Mouse (Mus musculus) retina, postnatal 1 day (tissue): ENCODE measurements around the gene Cbx2.

Experiments used
- DNase-seq: peaks from one replicate; pipeline ENCODE4 v3.0.0-alpha.2; 2012

Gene Cbx2

DNA sequence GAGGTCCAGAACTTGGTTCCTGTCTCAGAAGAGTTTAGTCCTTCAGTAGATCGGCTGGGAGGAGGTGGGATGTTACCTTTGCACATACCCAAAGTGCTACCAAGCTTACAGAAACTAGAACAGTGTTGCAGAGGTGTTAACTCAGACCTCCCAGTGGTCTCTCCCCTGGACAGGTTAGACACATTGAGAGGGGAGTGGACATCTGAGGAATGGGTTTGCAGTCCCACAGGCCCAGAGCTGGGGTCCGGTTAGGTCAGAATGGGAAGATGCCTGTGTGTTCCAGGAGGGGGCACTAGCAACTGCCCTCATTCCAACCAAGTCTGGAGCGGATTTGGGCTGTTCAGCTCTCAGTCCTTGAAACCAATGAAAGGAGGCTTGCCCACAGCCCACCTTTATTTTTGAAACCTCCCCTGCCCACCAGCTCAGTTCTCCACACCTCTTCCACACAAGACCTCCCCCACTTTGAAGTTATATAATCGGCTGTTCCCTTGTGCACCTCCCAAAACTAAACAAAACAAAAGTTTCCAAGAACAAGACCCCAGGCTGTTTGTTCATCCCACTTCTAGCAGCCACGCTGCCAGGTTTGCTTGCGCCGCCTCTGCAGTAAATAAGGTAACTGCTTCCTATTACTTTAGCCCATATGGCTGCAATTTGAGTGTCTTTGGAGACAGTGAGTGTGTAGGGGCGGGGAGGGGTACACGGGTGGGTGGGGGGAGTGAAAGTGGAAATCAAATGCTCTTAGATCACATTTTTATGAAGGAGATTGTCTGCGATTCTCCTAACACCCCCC lies 21.2 kb downstream of the Cbx2 start:
- DNase-seq: peak; percentile 67

DNA sequence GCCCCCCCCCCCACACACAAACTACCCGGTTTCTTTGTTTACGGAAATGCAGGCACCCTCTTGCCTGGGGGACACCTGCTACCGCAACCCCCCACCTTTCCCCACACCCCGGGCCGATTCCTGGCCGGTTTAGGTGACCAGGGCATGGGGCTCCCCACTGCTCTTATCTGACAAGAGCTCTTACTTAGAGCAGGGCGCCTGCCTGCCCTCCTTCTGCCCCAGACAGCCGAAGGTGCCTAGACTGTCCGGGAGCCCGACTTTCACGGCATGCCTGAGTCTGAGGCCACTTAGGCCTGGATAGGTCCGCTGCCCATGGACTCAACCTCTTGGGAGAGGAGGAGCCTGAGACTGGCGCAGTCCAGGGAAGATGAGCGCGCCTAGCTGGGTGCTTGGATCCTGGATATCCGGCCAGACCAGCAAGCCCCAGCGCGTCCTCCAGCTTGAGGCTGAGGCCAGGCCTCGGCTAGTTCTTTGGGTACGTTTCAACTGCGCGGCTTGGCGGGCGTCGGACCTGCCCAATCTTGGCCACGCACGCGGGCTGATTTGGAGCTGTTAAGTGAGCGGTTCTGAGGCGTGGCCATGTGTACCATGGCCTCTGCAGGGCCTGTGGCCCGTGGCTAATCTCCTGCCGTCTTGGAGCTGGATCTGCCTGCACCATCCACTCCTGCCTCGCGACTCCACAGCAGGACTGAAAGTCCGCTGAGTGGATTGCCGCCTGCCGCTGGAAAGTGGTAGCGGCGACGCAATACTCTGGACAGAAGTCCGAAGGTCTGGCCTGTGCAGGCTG lies 22.0 kb downstream of the Cbx2 start:
- peak; percentile 62 for DNase-seq

DNA sequence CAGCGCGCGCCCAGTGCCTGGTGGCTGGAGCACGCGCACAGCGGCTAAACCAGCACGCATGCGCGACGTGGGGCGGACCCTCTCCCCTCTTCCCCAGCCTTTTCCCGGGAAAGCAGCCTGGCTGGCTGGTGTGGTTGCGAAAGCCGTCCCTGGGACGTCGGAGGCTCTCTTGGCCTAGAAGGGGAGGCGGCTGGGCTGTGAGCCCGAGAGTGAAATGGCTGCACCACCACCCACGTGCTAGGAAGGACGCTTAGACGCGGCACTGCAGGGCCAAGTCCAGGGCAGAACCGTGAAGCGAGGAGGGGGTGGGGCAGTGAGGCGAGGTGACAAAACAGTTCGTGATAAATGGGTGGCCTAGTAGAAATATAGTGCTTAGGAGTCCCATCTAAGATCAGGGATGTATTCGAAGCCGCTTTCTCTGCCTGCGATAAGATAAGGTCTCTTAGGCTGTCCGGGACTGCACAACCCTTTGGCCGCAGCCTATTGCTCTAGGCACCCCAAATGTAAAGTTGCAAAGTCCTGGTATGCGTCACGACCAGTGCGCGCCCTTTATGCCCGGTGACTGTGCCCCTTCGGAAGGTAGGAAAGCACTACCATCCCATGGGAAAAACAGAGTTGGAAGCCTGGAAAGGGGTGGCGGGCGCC lies 24.0 kb downstream of the Cbx2 start:
- peak; percentile 80 for DNase-seq

DNA sequence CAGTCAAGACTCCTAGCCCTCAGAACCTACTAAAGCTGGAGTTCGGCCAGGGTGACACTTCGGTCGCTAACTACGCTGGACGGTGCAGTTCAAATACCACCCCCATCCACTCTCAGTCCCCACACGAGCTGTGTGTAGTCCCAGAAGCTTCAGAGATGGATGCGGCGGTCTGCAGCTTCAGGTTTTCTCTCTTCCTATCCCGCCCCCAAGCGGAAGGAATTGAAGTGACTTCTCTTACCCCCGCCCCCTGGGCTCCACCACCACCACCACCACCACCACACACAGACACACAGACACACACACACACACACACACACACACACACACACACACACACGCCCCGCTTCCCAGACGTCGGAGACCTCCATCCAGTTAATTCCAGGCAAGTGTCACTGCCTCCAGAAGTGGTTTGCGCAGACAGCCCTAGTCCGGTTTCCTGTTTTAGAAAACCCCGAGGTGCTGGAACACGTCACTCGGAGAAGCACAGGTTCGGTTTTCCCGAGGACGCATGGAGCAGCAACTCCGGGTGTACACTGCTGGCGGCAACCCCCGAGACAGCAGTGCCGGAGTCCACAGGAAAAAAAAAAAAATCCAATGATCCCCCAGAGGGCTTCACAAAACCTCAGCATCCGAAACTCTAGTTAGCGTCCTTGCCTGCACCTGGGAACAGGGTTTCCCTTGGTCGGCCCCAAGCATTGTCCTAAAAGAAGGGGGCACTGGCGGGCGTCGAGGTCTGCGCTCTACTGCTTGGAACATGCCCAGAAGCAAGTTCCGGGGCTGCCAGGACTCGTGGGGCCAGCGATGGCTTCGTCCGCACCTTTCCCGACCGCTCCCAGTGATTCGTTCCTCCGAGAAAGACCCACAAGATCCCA lies 24.7 kb downstream of the Cbx2 start:
- DNase-seq: peak; percentile 71

DNA sequence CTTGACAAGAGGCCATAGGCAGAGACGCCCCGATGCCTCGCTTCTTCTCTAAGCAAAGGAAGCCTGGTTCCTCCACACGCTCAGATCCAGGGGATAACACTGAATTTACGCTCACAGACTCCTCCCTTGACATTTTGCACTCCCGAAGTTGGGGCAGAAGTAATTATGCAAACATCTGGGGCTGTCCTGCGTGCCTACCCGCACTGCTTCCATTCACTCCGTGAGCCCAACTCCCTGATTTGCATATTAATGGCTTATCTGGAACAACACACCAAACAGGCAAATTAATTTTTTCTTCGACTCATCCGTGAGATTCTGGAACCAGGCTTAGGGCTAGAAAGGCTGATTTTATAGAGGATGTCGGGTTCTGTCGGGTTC lies 25.4 kb downstream of the Cbx2 start:
- DNase-seq: peak; percentile 56

DNA sequence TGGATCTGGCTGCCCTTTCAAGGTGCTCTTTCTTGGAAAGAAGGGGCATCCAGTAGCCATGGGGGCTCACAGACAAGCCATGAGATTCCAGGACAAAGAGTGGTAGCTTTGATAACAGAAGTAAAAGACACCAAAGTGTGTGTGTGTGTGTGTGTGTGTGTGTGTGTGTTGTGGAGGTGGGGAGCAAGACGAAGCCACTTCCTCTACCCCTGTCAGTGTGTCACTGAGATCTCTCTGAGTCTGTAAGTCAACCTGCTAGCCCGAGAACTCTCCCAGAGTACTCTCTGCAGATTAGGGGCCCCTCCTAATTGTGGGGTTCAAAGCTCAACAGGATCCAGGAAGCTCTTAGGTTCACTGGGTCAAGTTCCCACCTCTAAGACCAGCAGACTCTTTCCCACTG lies 27.6 kb downstream of the Cbx2 start:
- no peak for DNase-seq

DNA sequence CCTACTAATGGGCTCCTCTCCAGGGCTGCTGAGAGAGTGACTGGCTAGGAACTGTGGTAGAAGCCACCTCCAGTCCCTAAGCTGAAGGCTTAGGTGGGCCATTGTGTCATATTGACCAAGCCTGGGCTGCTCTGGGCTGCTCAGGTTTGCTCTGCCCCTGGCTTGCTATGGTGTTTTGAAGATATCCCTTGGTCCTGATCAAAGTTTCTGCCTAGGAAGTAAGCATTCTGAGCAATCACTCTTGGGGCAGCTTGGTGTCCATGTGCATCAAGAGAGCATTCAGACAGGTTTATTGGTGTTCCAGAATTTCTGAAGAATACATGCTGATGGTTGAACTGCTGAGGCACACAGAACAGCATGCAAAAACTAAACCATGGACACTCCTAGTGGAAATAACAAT lies 28.7 kb downstream of the Cbx2 start:
- DNase-seq: no peak

DNA sequence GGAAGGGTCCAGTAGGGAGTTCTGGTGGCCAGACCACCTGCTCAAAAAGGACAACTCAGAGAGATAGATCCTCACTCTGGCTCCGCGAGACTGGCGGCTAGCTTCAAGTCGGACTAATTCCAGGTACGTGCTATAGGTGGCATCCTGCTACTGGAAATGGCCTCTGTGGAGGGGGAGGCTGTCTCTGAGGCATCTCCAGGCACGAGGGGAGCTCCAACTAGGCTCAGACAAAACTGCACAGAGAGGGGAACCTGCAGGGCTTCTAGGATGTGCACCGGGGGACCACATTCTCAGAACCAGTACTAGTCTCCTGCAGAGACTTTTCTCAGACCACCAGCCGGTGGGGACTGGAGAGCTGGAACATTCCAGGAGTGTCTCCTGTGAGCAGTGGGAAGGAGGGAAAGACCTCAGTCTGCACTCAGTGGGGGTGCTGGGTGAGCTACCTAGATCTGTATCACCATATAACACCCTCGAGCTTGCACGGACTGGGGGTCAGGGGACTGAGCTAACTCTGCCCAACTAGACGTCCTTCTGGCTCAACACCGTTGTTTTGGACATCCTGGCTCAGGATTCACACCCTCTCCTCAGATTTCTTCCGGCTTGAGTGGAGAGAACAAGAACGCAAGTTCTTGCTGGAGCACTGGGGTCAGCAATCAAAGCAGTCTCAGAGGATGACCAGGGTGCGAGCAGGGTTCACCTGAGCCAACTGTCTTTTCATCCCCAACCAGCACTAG lies 29.3 kb downstream of the Cbx2 start:
- DNase-seq: peak; percentile 67

DNA sequence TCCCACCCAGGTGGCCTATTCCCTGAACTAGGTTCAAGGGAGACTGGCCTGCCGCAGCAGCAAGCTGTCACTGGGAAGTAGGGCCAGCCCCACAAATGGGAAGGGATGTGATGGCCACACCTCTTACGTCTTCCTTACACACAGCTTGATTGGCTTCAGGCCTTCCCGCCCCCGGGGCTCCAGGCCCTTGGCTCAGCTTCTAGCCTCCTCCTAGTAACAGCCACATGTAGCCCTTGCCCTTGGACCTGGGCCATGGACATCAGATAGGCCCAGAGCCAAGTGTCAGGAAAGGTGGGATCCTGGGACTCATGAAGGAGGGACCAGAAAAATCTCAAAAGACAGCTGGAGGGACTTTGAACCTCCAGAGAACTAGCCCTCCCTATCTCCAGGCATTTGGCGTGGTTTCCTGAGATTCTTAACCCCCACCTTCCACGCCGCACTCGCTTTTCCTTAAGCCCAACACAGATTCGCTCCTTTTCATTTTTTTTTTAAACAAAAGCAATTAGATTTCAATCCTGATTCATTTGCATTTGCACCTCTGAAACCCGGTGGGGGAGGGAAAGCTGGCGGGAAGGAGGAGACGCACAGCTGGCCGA lies 30.0 kb downstream of the Cbx2 start:
- peak; percentile 64 for DNase-seq

DNA sequence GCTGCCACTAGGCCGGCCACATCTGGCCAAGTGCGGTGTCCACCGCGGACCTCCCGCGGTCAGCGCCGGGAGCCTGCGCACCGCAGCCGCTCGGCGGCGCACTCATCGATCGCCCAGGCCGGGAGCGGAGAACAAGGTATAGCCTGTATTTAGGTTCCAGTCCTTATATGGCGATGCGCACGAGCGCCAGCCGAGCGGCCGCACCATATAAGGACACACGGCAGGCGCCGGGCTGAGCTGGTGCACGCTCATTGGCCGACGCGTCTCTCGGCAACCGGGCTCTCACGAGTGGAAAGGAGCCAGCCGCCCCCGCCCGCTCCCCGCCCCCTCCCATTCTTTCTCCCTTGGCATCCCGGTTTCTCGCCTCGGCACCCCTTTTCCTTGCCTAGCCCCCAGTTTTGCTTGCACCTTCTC lies 30.5 kb downstream of the Cbx2 start:
- peak; percentile 97 for DNase-seq

DNA sequence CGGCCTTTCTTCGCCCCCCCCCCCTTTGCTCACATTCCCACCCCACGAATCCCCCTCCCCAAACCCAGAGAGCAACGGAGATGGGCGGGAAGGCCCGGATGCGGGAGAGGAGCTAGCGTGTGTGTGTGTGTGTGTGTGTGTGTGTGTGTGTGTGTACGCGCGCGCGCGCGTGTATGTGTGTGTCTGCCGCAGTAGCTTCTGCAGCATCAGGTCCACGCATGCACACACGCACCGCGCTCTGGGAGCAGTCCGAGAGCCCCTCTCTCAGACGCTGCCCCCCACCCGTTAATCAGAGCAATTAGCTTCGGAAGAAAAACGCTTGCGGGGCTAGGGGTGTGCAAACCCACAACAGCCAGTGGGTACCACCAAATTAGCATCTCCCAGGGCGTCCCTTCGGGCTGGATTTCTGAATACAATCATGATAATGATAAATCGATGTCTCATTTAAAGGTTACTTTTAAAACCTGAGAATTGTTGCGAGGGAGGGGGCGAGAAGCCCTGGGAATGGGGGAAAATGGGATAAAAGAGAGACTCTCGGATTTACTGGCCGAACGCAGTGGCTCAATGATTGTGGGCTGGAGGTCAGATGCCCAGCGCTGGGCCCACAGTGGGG lies 31.1 kb downstream of the Cbx2 start:
- peak; percentile 81 for DNase-seq

DNA sequence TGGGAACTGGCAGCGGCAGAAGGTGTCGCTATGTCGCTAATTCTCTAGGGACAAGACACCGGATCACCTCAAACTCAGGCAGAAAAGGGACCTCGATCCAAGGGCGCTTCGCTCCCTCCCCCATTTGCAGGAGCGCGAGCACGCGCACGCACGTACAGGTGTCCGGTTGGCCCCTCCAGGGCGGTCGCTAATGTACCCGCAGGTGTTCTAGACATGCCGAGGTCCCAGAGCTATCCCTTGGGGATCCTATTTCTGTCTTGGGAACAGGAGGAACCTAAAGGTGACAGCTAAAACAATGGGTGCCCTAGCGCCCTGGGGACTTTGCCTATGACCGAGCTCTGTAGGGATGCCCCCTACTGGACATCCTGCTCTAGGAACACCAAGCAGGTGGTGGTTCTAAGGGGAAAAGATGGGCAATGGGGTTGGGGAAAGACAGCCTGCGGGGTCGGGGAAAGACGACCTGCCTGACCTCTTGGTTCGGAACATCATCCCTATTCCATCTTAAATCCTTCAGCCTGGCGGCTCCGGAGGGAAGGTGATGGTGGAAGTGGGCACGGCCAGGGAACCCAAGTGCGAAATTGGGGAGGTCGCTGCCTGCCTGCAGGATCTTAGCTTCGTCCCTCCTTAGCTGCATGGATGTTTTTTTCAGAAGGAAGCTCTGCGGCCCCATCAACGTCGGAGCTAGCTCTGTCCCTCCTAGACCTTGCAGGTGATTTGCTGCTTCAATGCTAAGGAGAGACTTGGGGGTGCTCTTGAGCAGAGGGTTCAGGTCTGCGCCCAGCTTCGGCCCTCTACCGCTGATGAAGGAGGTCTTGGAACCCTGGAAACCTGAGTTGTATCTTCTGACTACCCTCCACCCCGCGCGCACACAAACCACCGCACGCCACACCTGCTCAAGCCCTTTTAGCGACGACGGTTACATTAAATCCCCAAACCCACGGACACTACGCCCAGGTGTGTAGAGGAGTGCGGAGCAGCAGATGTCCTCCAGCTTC lies 31.9 kb downstream of the Cbx2 start:
- peak; percentile 76 for DNase-seq

DNA sequence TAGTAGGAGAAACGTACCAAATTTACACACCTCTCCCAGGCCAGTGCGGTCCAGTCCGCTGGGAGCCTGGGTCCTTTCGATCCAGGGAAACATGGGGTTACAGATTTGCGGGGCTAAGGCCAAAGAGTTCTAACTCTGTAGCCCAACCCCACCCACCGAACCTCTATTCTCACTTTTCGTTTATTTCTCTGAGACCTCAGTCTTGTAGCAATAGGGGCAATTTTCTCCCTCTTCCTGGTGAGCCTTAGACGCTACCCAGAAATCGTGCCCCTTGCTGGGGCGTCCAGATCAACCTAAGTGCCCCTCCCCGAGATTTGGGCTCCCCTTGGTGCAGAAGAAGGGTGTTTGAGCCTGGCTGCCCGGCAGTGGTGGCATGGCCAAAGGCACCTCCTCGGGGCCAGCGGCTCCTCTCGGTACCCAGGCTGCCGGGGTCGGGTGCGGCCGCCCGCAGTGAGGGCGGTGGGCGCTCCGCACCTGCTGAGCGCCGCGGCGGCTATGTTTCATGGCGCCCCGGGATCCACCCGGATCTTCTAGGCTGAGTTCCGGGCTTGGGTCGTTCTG lies 32.9 kb downstream of the Cbx2 start:
- DNase-seq: no peak

DNA sequence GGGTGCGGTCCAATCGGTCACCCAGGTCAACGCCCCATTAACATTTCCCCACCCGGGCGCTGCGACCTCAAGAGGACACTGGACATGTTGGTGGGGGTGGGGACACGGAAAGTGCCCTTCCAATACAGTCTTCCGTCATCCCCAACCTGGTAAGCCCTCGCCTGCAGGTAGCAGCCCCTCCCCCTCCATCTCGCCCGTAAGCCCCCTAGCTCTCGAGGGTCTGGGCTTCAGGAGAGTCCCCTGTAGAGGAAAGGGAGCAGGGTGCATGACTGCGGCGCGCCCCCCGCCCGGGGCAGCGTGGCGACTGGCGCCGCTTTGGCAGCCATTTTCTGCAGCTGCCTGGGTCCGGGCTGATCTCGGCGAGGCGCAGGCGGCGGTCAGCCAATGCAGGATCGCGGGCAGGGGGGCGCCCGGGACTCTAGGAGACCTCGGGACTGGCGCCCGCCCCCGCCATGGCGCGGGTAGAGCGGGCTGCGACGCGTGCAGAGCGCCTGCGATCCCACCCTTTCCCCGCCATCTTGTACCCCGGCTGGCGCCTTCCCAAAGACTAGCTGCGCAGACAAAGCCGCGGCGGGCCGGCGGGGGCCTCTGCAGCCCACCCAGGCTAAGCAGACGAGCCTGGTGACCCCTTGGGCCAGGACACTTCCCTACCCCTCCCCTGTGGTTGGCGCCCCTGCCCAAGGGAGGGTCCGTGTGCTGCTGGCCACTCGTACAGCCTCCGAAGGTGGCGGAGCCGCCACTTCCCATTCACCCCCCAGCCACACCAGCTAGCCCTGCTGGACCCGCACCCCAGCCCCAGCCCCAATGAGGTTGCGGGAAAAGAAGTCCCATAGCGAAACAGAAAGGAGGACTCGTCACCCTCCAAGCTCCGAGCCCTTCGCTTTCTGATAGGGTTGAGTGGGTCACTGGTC lies 33.8 kb downstream of the Cbx2 start:
- peak; percentile 79 for DNase-seq

DNA sequence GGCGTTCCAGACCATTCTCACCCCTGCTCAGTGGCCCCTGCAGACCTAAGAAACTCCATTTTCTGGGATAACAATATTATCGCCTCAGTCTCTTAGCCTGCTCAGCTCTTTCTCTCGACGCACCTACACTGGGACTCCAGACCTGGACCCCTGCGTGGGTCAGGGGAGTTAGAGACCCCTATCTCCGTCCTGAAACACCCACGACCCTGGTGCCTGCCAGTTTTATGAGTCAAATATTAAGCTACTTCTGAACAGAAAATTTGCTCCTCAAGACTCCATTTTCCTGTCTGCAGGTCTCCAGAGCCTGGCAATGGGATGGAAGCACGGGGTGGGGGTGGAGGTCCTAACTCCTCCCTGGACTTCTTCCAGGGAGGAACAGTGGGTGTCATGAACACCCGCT lies 34.5 kb downstream of the Cbx2 start:
- DNase-seq: no peak

DNA sequence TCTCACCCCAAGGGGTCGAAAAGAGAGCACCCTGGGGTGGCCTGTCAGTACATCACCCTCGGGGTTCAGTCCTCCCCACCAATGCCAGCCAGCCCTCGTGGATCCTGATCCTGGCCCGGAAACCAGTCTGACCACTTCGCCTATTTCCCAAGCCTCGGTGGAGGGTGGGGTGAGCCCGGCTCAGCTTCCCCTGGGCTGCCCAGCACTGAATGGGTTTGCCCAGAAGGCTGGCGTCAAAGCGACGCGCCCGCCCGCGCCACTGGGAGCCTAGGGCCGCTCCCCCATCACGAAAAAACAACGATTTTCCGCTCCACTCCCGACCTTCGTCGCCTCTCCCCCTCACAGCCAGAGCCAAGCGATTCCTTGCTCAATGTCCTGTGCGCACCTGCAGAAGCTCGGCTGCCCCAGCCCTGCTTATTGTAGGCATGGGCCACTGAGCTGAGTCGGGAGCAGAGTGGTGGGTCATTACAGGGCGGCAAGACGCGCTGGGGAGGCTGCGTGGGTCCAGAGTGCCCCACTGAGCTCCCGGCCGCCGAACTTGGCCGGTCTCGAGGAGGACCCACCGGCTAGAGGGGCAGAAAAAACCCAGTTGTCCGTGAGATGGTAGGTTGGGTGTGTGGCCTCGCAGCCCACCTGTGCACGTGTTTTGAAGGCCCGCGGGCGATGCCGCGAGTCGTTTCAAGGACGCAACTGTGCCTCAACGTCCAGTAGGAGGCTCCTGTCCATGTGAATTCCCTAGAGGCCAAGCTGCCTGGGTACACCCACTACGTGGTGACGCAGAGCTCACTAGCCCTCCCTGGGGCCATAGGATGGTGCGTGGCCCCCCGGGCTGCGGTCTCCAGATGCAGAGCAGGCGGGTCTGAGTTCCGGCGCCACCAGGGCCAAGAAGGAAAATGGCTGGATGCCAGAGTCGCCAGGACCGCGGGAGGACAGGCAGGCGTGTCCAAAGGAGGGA lies 35.6 kb downstream of the Cbx2 start:
- peak; percentile 76 for DNase-seq

DNA sequence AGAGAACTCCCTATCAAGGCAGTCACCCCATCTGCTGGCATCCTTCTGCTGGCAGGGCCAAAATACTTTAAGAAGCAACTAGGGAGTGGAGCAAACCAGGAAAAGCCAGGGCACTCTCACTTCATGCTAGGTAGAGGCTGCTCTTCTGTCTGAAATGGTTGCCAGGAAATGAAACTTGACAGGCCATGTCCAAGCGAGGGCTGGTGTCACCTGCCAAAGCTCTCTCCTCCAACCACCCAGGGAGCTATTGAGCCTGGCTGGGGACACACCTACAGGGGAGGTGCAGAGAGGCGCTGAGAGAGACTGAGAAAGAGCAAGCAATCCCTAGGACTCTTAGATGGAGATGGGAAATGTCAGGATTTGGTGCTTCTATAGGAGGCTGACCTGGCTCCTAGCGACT lies 36.5 kb downstream of the Cbx2 start:
- no peak for DNase-seq
